Mouse (Mus musculus) spleen, adult 2 months (tissue): Measurements from ENCODE around the gene Myl4. TPM values are rescaled to one million over a fixed set of nuclear protein-coding genes. Genes with fewer than 3 reads are reported as not detected.

ENCODE experiments used
- DNase-seq, 2 experiments: peaks; one replicate each; pipeline versions ENCODE4 v3.0.0 to v3.0.0-alpha.2; 2012 to 2021; ENCODE audit warnings: low spot score in 2 of 2, low read depth in 1 of 2
- H3K27ac ChIP-seq: fragments of 200-500 bp; 2 replicates; pipeline ENCODE4 v1.5.1; 2012; ENCODE audit warnings: low read length, inconsistent platforms; ENCODE audit not compliant: insufficient read depth
- H3K27me3 ChIP-seq: fragments of 200-500 bp; 2 replicates; pipeline ENCODE4 v1.6.1; 2012; ENCODE audit warnings: mild to moderate bottlenecking, moderate library complexity, low read length, inconsistent platforms; ENCODE audit not compliant: control insufficient read depth, insufficient read depth
- H3K36me3 ChIP-seq: fragments of 200-500 bp; 2 replicates; pipeline ENCODE4 v1.6.1; 2012; ENCODE audit warnings: mild to moderate bottlenecking, low read length, inconsistent platforms; ENCODE audit not compliant: control insufficient read depth, insufficient read depth
- H3K4me1 ChIP-seq: fragments of 200-500 bp; 2 replicates; pipeline ENCODE4 v1.6.1; 2011; ENCODE audit warnings: inconsistent platforms; ENCODE audit not compliant: control insufficient read depth, insufficient read depth, insufficient read length
- H3K4me3 ChIP-seq: fragments of 200-500 bp; 2 replicates; pipeline ENCODE4 v1.5.1; 2011; ENCODE audit warnings: mild to moderate bottlenecking, inconsistent platforms; ENCODE audit not compliant: insufficient read depth, insufficient read length; ENCODE audit errors: extremely low read depth
- CTCF ChIP-seq: fragments of 200-500 bp; IDR thresholded peaks from 2 replicates; pipeline ENCODE4 v1.5.1; 2011; ENCODE audit warnings: mild to moderate bottlenecking, inconsistent platforms; ENCODE audit not compliant: insufficient read depth, insufficient read length, insufficient replicate concordance; ENCODE audit errors: extremely low read depth
- POLR2A ChIP-seq: fragments of 200-500 bp; IDR thresholded peaks from 2 replicates; pipeline ENCODE4 v1.6.1; 2011; ENCODE audit warnings: low read depth, low read length, inconsistent platforms
- WGBS: fragments of 180-500 bp; shearing (Covaris S2); methylation state at CpG from one replicate; pipeline ENCODE4 v1.1.7; 2018; 5-methylcytosine and 5-hydroxymethylcytosine counted together
- polyA plus RNA-seq: library from polyadenylated mRNA; depleted of rRNA; stranded (reverse); fragments of >200 nt; gene quantifications from 2 replicates; pipeline ENCODE4 v1.2.3, GENCODE M21; 2012

The Myl4 gene
- polyA plus RNA-seq, 1 experiment, result 10.5 TPM

- Histone ChIP-seq H3K4me3 (no peak overlapping the region), H3K27ac (no peak overlapping the region), H3K4me1 (peaks cover 3% of the 10 kb centered on the region; the same call in 1 of the 2 replicates), H3K36me3 (no peaks in the 10 kb centered on the region), H3K27me3 (peaks cover 3% of the 10 kb centered on the region; the same call in 1 of the 2 replicates)
- WGBS, result 89% methylated on average over 7 of the region's 7 CpGs
- no peak for TF ChIP-seq POLR2A
- TF ChIP-seq CTCF, result no peak
- no peak for DNase-seq
Measured at GRCm38 (mm10) chr11:104572091-104572490, 21.6 kb downstream of the Myl4 start.

GRCm38 (mm10) chr11:104572566-104572965 is 22.1 kb downstream of the Myl4 start:
- no peak for TF ChIP-seq CTCF
- no peak for TF ChIP-seq POLR2A
- peaks cover 3% of the 10 kb centered on the region; the same call in 1 of the 2 replicates for H3K4me1 ChIP-seq
- H3K36me3 ChIP-seq, result no peaks in the 10 kb centered on the region
- DNase-seq, result no peak
- WGBS, result 59% methylated on average over 2 of the region's 2 CpGs
- H3K4me3 ChIP-seq, result no peak overlapping the region
- H3K27ac ChIP-seq, result no peak overlapping the region
- H3K27me3 ChIP-seq, result peaks cover 3% of the 10 kb centered on the region; the same call in 1 of the 2 replicates

GRCm38 (mm10) chr11:104576772-104577612 is 26.5 kb downstream of the Myl4 start:
- no peak for TF ChIP-seq POLR2A
- TF ChIP-seq CTCF, result no peak
- H3K4me1 ChIP-seq, result no peaks in the 10 kb centered on the region; the same call in 1 of the 2 replicates
- no peaks in the 10 kb centered on the region for H3K36me3 ChIP-seq
- H3K27ac ChIP-seq, result no peak overlapping the region
- no peaks in the 10 kb centered on the region for H3K27me3 ChIP-seq
- no peak overlapping the region for H3K4me3 ChIP-seq
- no peak for DNase-seq
- WGBS, result 68% methylated on average over 10 of the region's 10 CpGs

GRCm38 (mm10) chr11:104578074-104578473 is 27.6 kb downstream of the Myl4 start:
- TF ChIP-seq CTCF (no peak), POLR2A (no peak)
- 77% methylated on average over 5 of the region's 5 CpGs for WGBS
- no peaks in the 10 kb centered on the region for H3K27me3 ChIP-seq

GRCm38 (mm10) chr11:104579084-104579483 is 28.6 kb downstream of the Myl4 start:
- no peaks in the 10 kb centered on the region for H3K36me3 ChIP-seq
- TF ChIP-seq CTCF, result no peak
- TF ChIP-seq POLR2A, result no peak
- no peak for DNase-seq
- no peaks in the 10 kb centered on the region for H3K27me3 ChIP-seq
- 66% methylated on average over 9 of the region's 9 CpGs for WGBS
- peaks cover 4% of the 10 kb centered on the region; the same call in 1 of the 2 replicates for H3K4me1 ChIP-seq
- no peak overlapping the region for H3K4me3 ChIP-seq
- H3K27ac ChIP-seq, result no peak overlapping the region

More at GRCm38 (mm10) chr11:104578074-104578473, 27.6 kb downstream of the Myl4 start:
- no peak for DNase-seq
- Histone ChIP-seq H3K4me1 (peaks cover 2% of the 10 kb centered on the region; the same call in 1 of the 2 replicates), H3K27ac (no peak overlapping the region), H3K36me3 (no peaks in the 10 kb centered on the region), H3K4me3 (no peak overlapping the region)

GRCm38 (mm10) chr11:104579575-104579974 is 29.1 kb downstream of the Myl4 start:
- Histone ChIP-seq H3K27ac (no peak overlapping the region), H3K27me3 (no peaks in the 10 kb centered on the region), H3K36me3 (no peaks in the 10 kb centered on the region), H3K4me3 (no peak overlapping the region), H3K4me1 (peaks cover 4% of the 10 kb centered on the region; the same call in 1 of the 2 replicates)
- TF ChIP-seq POLR2A (no peak), CTCF (no peak)
- 94% methylated on average over 8 of the region's 8 CpGs for WGBS
- no peak for DNase-seq

GRCm38 (mm10) chr11:104580091-104580490 is 29.6 kb downstream of the Myl4 start:
- Histone ChIP-seq H3K4me3 (no peak overlapping the region), H3K27ac (no peak overlapping the region), H3K27me3 (no peaks in the 10 kb centered on the region), H3K4me1 (peaks cover 4% of the 10 kb centered on the region; the same call in 1 of the 2 replicates), H3K36me3 (no peaks in the 10 kb centered on the region)
- TF ChIP-seq POLR2A (no peak), CTCF (no peak)
- no peak for DNase-seq
- 89% methylated on average over 6 of the region's 6 CpGs for WGBS
